Mouse (Mus musculus) gastrocnemius, postnatal 36 days (tissue): Measurements from ENCODE around the gene Unc5c. TPM values are rescaled to one million over a fixed set of nuclear protein-coding genes. Genes with fewer than 3 reads are reported as not detected.

ENCODE experiments used
- DNase-seq, 2 experiments: peaks; one replicate each; pipeline ENCODE4 v3.0.0; 2022
- intact Hi-C: fragments of 180-260 bp; cut with DNase I; formaldehyde crosslinking; loops from one replicate; pipeline ENCODE4 v1.15.1; 2025
- total RNA-seq, 2 experiments: library from RNA; stranded (reverse); gene quantifications; 2 replicates each; pipeline ENCODE4 v1.2.3; 2021

Gene Unc5c
- total RNA-seq, 2 experiments from 2014 or later, result not detected

- DNase-seq, result no peak
Measured at GRCm38 (mm10) chr3:141503331-141503730, 38.3 kb downstream of the Unc5c start.

GRCm38 (mm10) chr3:141509772-141510171 is 44.8 kb downstream of the Unc5c start:
- intact Hi-C loops, result no loop called here
- DNase-seq, result no peak

More at GRCm38 (mm10) chr3:141503331-141503730, 38.3 kb downstream of the Unc5c start:
- intact Hi-C loops, result no loop called here

- intact Hi-C loops, result no loop called here
- no peak for DNase-seq
Measured at GRCm38 (mm10) chr3:141511253-141512038, 46.4 kb downstream of the Unc5c start.

- no peak for DNase-seq
- intact Hi-C loops, result no loop called here
Measured at GRCm38 (mm10) chr3:141528751-141529150, 63.7 kb downstream of the Unc5c start.

GRCm38 (mm10) chr3:141529599-141529998 is 64.6 kb downstream of the Unc5c start:
- intact Hi-C loops, result no loop called here
- DNase-seq, result no peak

- DNase-seq, result no peak
- intact Hi-C loops, result no loop called here
Measured at GRCm38 (mm10) chr3:141533861-141534260, 68.8 kb downstream of the Unc5c start.

- DNase-seq, result no peak
- intact Hi-C loops, result no loop called here
Measured at GRCm38 (mm10) chr3:141536857-141537256, 71.8 kb downstream of the Unc5c start.

- intact Hi-C loops, result no loop called here
- no peak for DNase-seq
Measured at GRCm38 (mm10) chr3:141538120-141538519, 73.1 kb downstream of the Unc5c start.

- intact Hi-C loops, result no loop called here
- DNase-seq, result no peak
Measured at GRCm38 (mm10) chr3:141540749-141541148, 75.7 kb downstream of the Unc5c start.

- intact Hi-C loops, result no loop called here
- no peak for DNase-seq
Measured at GRCm38 (mm10) chr3:141547341-141547814, 82.4 kb downstream of the Unc5c start.

GRCm38 (mm10) chr3:141549661-141550060 is 84.6 kb downstream of the Unc5c start:
- DNase-seq, result no peak
- intact Hi-C loops, result no loop called here

GRCm38 (mm10) chr3:141552960-141553359 is 87.9 kb downstream of the Unc5c start:
- intact Hi-C loops, result no loop called here

GRCm38 (mm10) chr3:141557072-141557471 is 92.1 kb downstream of the Unc5c start:
- intact Hi-C loops, result no loop called here
- DNase-seq, result no peak

More at GRCm38 (mm10) chr3:141552960-141553359, 87.9 kb downstream of the Unc5c start:
- no peak for DNase-seq

GRCm38 (mm10) chr3:141575076-141575688 is 110.2 kb downstream of the Unc5c start:
- DNase-seq, result no peak
- intact Hi-C loops, result no loop called here

GRCm38 (mm10) chr3:141577382-141577781 is 112.4 kb downstream of the Unc5c start:
- intact Hi-C loops, result no loop called here
- no peak for DNase-seq

- intact Hi-C loops, result no loop called here
- DNase-seq, result no peak
Measured at GRCm38 (mm10) chr3:141581190-141581891, 116.3 kb downstream of the Unc5c start.

- intact Hi-C loops, result no loop called here
- no peak for DNase-seq
Measured at GRCm38 (mm10) chr3:141581892-141582214, 116.8 kb downstream of the Unc5c start.

- intact Hi-C loops, result no loop called here
- DNase-seq, result no peak
Measured at GRCm38 (mm10) chr3:141583180-141583579, 118.2 kb downstream of the Unc5c start.

GRCm38 (mm10) chr3:141589392-141590012 is 124.5 kb downstream of the Unc5c start:
- intact Hi-C loops, result no loop called here
- no peak for DNase-seq

GRCm38 (mm10) chr3:141593249-141593648 is 128.2 kb downstream of the Unc5c start:
- DNase-seq, result no peak
- intact Hi-C loops, result no loop called here

GRCm38 (mm10) chr3:141594120-141594519 is 129.1 kb downstream of the Unc5c start:
- intact Hi-C loops, result no loop called here
- no peak for DNase-seq
